Mouse (Mus musculus): ENCODE data around the gene Gm14548. TPM values are rescaled to one million over a fixed set of nuclear protein-coding genes. Genes with fewer than 3 reads are reported as not detected.

Gene Gm14548
- polyA plus RNA-seq, 1 experiment from 2014 or later: not detected

Other genes starting within 250 kb of the Gm14548 start
- gene Leng1, start 232.3 kb downstream of the Gm14548 start, polyA plus RNA-seq (2015; fragmentation: Nextera tagmentation; extraction: Ambion mirVana): 15.3 and 16.3 TPM in 2 replicates
- gene Tmc4, start 220.6 kb downstream of the Gm14548 start, polyA plus RNA-seq (2015; fragmentation: Nextera tagmentation; extraction: Ambion mirVana): 5.6 and 17.2 TPM in 2 replicates
- gene Tsen34, start 205.3 kb downstream of the Gm14548 start, polyA plus RNA-seq (2015; fragmentation: Nextera tagmentation; extraction: Ambion mirVana): 285 and 295 TPM in 2 replicates
- gene Mboat7, start 204.6 kb downstream of the Gm14548 start, polyA plus RNA-seq (2015; fragmentation: Nextera tagmentation; extraction: Ambion mirVana): 105 and 110 TPM in 2 replicates
- gene Rps9, start 194.1 kb downstream of the Gm14548 start, polyA plus RNA-seq (2015; fragmentation: Nextera tagmentation; extraction: Ambion mirVana): 710 and 932 TPM in 2 replicates
- gene Pirb, start 177.7 kb downstream of the Gm14548 start, polyA plus RNA-seq (2015; fragmentation: Nextera tagmentation; extraction: Ambion mirVana): 0.51 and 0.83 TPM in 2 replicates
- gene Gm15448, start 72.4 kb downstream of the Gm14548 start, polyA plus RNA-seq (2015; fragmentation: Nextera tagmentation; extraction: Ambion mirVana): not detected in 2 replicates
- 0.29 TPM in 1 of 2 replicates, not detected in the other for gene Pira2, start 53.1 kb downstream of the Gm14548 start, polyA plus RNA-seq (2015; fragmentation: Nextera tagmentation; extraction: Ambion mirVana)
- gene Lilra6, start 17.4 kb upstream of the Gm14548 start, polyA plus RNA-seq (2015; fragmentation: Nextera tagmentation; extraction: Ambion mirVana): 0.32 TPM in 1 of 2 replicates, not detected in the other
- gene Lair1, start 165.1 kb upstream of the Gm14548 start, polyA plus RNA-seq (2015; fragmentation: Nextera tagmentation; extraction: Ambion mirVana): 3.5 and 4.6 TPM in 2 replicates
- 127 and 155 TPM in 2 replicates for gene Ttyh1, start 221.3 kb upstream of the Gm14548 start, polyA plus RNA-seq (2015; fragmentation: Nextera tagmentation; extraction: Ambion mirVana)
- gene Leng8, start 238.9 kb upstream of the Gm14548 start, polyA plus RNA-seq (2015; fragmentation: Nextera tagmentation; extraction: Ambion mirVana): 71.3 and 77.4 TPM in 2 replicates